Mouse (Mus musculus) hindbrain, postnatal 0 days (tissue): ENCODE measurements around the gene Tbxas1. TPM values are rescaled to one million over a fixed set of nuclear protein-coding genes. Genes with fewer than 3 reads are reported as not detected.

Experiments
- ATAC-seq: fragments of 200-750 bp; cut with Nextera tagmentation; 2 replicates; pipeline ENCODE4 v1.8.0; 2017; ENCODE audit warnings: mild to moderate bottlenecking, moderate TSS enrichment, moderate library complexity
- DNase-seq: peaks from one replicate; pipeline ENCODE4 v3.0.0-alpha.2; 2015; ENCODE audit warnings: low spot score
- H3K27ac ChIP-seq: fragments of 300-500 bp; sonication (generic); 2 replicates; pipeline ENCODE4 v1.5.1; 2014; ENCODE audit warnings: mild to moderate bottlenecking
- H3K27me3 ChIP-seq: fragments of 300-500 bp; sonication (generic); 2 replicates; pipeline ENCODE4 v1.6.1; 2014; ENCODE audit warnings: low read length, mixed read lengths; ENCODE audit not compliant: insufficient read depth
- H3K36me3 ChIP-seq: fragments of 300-500 bp; sonication (generic); 2 replicates; pipeline ENCODE4 v1.6.1; 2014; ENCODE audit warnings: low read length, mixed read lengths; ENCODE audit not compliant: insufficient read depth
- H3K4me1 ChIP-seq: fragments of 300-500 bp; sonication (generic); 2 replicates; pipeline ENCODE4 v1.6.1; 2014; ENCODE audit warnings: antibody characterized with exemption, low read length, mixed read lengths; ENCODE audit not compliant: insufficient read depth
- H3K4me2 ChIP-seq: fragments of 300-500 bp; sonication (generic); 2 replicates; pipeline ENCODE4 v1.6.1; 2014; ENCODE audit warnings: low read depth, mild to moderate bottlenecking, low read length, moderate library complexity, mixed read lengths
- H3K4me3 ChIP-seq: fragments of 300-500 bp; sonication (generic); 2 replicates; pipeline ENCODE4 v1.5.1; 2014; ENCODE audit warnings: low read length
- H3K9ac ChIP-seq: fragments of 300-500 bp; sonication (generic); replicated peaks from 2 replicates; pipeline ENCODE4 v1.6.1; 2014; ENCODE audit warnings: mild to moderate bottlenecking, low read length, moderate library complexity, mixed read lengths
- H3K9me3 ChIP-seq: fragments of 300-500 bp; sonication (generic); 2 replicates; pipeline ENCODE4 v1.6.1; 2016; ENCODE audit warnings: low read length, mixed read lengths
- CTCF ChIP-seq: IDR thresholded peaks from 2 replicates; pipeline ENCODE4 v1.5.1; 2016; ENCODE audit warnings: antibody characterized with exemption, control low read depth, low read depth
- WGBS: fragments of 180-500 bp; shearing (Covaris S2); extraction: QIAGEN DNeasy Blood & Tissue Kit; methylation state at CpG from one replicate; pipeline ENCODE4 v1.1.7; 2014; 5-methylcytosine and 5-hydroxymethylcytosine counted together
- polyA plus RNA-seq: library from polyadenylated mRNA; unstranded; fragments of >200 nt; fragmentation: Nextera tagmentation; extraction: Ambion mirVana; gene quantifications from 2 replicates; pipeline ENCODE4 v1.2.1, GENCODE M21; 2015
- total RNA-seq: library from RNA; depleted of rRNA; stranded (reverse); fragments of >200 nt; gene quantifications from 2 replicates; pipeline ENCODE4 v1.2.3, GENCODE M21; 2014

Gene Tbxas1
- total and polyA plus RNA-seq, 2 experiments from 2014 or later = 2.1 to 4.3 TPM

DNA sequence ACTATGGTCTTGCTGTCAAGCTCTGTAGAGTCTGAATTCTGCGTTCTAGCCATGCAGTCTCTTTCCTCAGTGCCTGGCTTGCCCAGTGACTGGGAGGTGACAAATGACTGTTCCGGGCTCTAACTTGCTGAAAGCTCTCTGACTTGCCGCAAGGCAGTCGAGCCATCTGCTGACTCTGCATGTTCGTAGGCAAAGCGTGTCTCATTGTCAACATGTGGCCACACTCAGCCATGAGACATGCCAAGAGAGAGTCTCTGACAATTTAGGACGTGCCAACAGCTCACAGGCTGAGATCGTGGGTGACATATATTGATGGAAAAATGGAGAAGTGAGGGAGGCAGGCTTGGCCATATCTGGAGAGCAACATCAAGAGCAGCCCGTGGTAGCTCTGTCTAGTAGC lies 37.6 kb downstream of the Tbxas1 start:
- no peak overlapping the region for H3K4me3 ChIP-seq
- H3K9ac ChIP-seq = no peak overlapping the region
- DNase-seq (peak; percentile 59), ATAC-seq (peak; percentile 19)
- H3K4me1 ChIP-seq = 0 out of 2 replicates have a peak, but pooled peaks cover 3% of the 10 kb centered on the region
- peak overlapping the region; percentile 8; the same call in 1 of the 2 replicates for H3K27ac ChIP-seq
- H3K9me3 ChIP-seq = no peaks in the 10 kb centered on the region
- no peak overlapping the region for H3K4me2 ChIP-seq
- no peaks in the 10 kb centered on the region for H3K27me3 ChIP-seq
- 57% methylated on average over 9 of the region's 9 CpGs for WGBS
- no peak for TF ChIP-seq CTCF
- no peaks in the 10 kb centered on the region for H3K36me3 ChIP-seq

DNA sequence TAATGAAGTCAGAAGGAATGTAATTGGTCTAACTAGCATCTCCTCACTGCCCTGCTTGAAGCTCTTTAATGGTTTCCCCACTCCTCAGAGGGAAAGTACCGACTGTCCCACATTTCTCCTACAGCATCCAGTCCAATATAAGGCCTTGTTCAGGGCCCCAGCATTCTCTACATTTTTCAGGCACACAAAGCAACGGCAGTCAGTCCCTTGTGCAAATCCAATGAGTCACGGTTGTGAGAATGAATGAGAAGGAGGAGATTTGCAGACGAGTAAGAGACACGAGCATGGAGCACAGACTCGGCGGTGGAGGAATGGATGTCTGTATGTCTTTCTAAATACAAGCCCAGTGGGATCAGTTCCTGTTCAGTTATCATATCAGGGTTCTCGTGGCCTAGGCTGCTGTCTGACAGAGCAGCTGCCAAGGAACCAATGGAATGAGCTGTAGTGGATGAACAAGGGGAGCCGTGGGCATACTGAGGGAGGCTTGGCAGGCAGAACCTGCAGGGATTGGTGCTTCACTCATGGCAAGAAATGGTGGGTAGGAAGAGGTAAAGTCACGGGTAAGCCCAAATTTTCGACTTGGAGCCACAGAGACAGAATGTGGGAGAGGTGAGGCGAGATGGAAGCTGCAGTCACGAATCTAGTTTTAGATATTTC lies 38.3 kb downstream of the Tbxas1 start:
- TF ChIP-seq CTCF = no peak
- H3K36me3 ChIP-seq = no peaks in the 10 kb centered on the region
- no peaks in the 10 kb centered on the region for H3K27me3 ChIP-seq
- DNase-seq = no peak
- H3K27ac ChIP-seq = peak overlapping the region; percentile 22; the same call in 1 of the 2 replicates
- 35% methylated on average over 13 of the region's 13 CpGs for WGBS
- H3K9me3 ChIP-seq = no peaks in the 10 kb centered on the region
- H3K4me1 ChIP-seq = 0 out of 2 replicates have a peak, but pooled peaks cover 3% of the 10 kb centered on the region
- no peak overlapping the region for H3K9ac ChIP-seq
- no peak for ATAC-seq
- H3K4me2 ChIP-seq = no peak overlapping the region
- H3K4me3 ChIP-seq = no peak overlapping the region

DNA sequence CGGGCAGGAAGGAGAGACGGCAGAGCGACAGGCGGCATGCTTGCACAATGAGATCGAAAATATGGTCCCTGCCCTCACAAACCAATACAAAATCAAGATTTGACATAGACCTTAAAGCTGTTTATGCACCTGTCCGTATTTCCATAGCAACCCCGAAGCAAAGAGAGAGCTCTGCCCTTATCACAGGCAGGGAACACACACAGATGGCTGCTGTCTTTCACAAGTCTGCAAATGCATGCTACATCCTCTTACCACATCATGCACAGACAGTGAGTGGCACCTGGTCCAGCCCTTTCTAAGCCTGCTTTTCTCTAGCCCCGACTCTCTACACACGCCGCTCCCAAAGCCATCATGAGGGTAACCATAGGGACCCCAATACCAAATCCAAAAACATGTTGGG lies 39.0 kb downstream of the Tbxas1 start:
- Histone ChIP-seq H3K27ac (peak overlapping the region; percentile 22; the same call in 1 of the 2 replicates), H3K9ac (no peak overlapping the region), H3K27me3 (no peaks in the 10 kb centered on the region), H3K4me2 (no peak overlapping the region), H3K4me3 (no peak overlapping the region), H3K4me1 (0 out of 2 replicates have a peak, but pooled peaks cover 3% of the 10 kb centered on the region), H3K9me3 (no peaks in the 10 kb centered on the region), H3K36me3 (no peaks in the 10 kb centered on the region)
- ATAC-seq (no peak), DNase-seq (no peak)
- 70% methylated on average over 10 of the region's 10 CpGs for WGBS
- TF ChIP-seq CTCF = no peak

DNA sequence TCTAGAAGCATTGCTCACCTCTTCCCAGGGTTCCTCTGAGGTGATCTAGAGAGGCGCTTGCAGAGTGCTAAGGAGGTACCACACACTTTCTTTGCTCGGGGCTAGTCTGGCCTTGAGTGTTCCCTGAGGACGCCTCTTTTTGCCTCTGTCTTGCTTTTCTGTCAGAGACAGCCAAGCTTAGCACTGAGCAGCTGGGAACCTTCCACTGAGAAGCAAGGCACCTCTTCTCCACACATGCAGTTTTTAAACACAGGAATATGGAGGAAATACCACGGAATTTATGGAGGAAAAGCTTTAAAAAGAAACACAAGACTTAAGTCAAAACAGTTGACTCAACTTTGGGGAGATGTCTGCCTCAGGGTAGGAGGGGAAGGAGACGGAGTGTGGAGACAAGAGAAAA lies 40.6 kb downstream of the Tbxas1 start:
- Histone ChIP-seq H3K4me3 (no peak overlapping the region), H3K9ac (no peak overlapping the region), H3K4me2 (no peak overlapping the region), H3K4me1 (0 out of 2 replicates have a peak, but pooled peaks cover 3% of the 10 kb centered on the region), H3K36me3 (no peaks in the 10 kb centered on the region), H3K9me3 (no peaks in the 10 kb centered on the region), H3K27ac (no peak overlapping the region), H3K27me3 (no peaks in the 10 kb centered on the region)
- TF ChIP-seq CTCF = no peak
- ATAC-seq (no peak), DNase-seq (no peak)
- 70% methylated on average over 5 of the region's 5 CpGs for WGBS

DNA sequence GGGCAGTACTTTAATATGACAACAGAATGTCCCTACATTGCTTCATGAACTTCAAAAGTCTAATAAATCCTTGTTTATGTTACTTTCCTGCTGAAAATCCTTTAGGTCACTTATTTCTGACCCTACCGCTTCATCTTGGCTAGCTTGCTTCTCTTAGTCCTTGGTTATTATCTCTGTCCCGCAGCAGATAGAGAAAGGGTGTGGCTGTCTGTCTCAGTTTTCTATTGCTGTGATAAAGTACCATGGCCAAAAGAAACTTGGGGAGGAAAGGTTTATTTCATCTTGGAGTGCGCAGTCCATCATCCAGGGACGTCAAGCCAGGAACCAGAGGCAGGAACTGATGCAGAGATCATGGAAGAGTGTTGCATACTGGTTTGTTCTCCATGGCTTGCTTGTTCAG lies 41.4 kb downstream of the Tbxas1 start:
- DNase-seq = no peak
- H3K27me3 ChIP-seq = no peaks in the 10 kb centered on the region
- H3K9me3 ChIP-seq = no peaks in the 10 kb centered on the region
- H3K9ac ChIP-seq = no peak overlapping the region
- no peaks in the 10 kb centered on the region for H3K36me3 ChIP-seq
- 90% methylated on average over 4 of the region's 4 CpGs for WGBS
- no peak overlapping the region for H3K27ac ChIP-seq
- 0 out of 2 replicates have a peak, but pooled peaks cover 3% of the 10 kb centered on the region for H3K4me1 ChIP-seq
- H3K4me3 ChIP-seq = no peak overlapping the region
- no peak for ATAC-seq
- no peak for TF ChIP-seq CTCF
- H3K4me2 ChIP-seq = no peak overlapping the region

DNA sequence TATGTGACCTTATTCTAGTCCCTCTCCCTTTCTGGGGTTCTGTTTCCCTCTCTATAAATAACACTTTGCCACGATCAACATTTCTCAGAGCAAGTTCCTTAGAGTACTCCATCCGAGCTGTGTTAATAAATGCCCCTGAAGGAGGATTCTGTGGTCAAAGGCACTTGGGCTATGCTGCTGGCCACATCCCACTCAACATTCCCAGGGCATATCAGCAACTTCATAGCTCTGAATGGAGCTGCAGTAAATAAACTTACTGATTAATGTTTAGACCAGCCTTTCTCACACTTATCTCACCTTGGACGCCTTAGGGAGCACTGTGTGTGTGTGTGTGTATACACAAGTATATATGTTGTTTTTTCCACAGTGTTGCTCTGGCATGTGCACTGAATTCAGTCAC lies 42.2 kb downstream of the Tbxas1 start:
- WGBS = 70% methylated on average over 3 of the region's 3 CpGs

DNA sequence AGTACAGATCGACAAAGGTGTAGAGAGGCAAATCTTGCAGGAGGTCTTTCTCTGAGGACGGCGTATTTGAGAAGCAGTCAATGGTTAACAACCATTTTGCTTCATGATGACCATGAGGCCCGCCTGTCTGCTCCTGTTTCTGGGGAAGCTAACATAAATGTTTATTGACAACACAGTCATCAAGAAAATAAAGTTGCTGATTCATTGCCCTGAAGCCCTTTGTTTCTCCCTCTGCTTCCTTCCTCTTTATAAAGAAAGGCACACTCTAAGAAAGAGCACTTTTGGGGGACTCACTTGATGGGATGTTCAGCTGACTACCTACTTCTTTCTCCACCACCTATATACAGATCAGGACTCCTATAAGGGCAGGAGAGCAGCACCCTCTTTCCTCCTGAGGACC lies 43.5 kb downstream of the Tbxas1 start:
- no peaks in the 10 kb centered on the region for H3K4me1 ChIP-seq
- H3K9me3 ChIP-seq = no peaks in the 10 kb centered on the region
- H3K36me3 ChIP-seq = no peaks in the 10 kb centered on the region
- H3K27ac ChIP-seq = no peak overlapping the region
- DNase-seq = no peak
- H3K4me2 ChIP-seq = no peak overlapping the region
- ATAC-seq = no peak
- TF ChIP-seq CTCF = no peak
- no peak overlapping the region for H3K9ac ChIP-seq
- H3K4me3 ChIP-seq = no peak overlapping the region
- 94% methylated on average over 4 of the region's 4 CpGs for WGBS
- H3K27me3 ChIP-seq = no peaks in the 10 kb centered on the region

More for the DNA sequence above, 42.2 kb downstream of the Tbxas1 start:
- Histone ChIP-seq H3K9ac (no peak overlapping the region), H3K36me3 (no peaks in the 10 kb centered on the region), H3K4me3 (no peak overlapping the region), H3K4me2 (no peak overlapping the region), H3K27me3 (no peaks in the 10 kb centered on the region), H3K9me3 (no peaks in the 10 kb centered on the region), H3K4me1 (no peaks in the 10 kb centered on the region), H3K27ac (no peak overlapping the region)
- DNase-seq (no peak), ATAC-seq (no peak)
- TF ChIP-seq CTCF = no peak
